Mouse (Mus musculus) kidney, embryonic 14.5 days (tissue): ENCODE data around the gene Gk. TPM values are rescaled to one million over a fixed set of nuclear protein-coding genes. Genes with fewer than 3 reads are reported as not detected.

ENCODE experiments used
- ATAC-seq: fragments of 200-750 bp; cut with Nextera tagmentation; 2 replicates; pipeline ENCODE4 v1.8.0; 2017; ENCODE audit warnings: moderate number of reproducible peaks, mild to moderate bottlenecking, moderate TSS enrichment, moderate library complexity; ENCODE audit not compliant: low FRiP score, low TSS enrichment
- H3K27ac ChIP-seq: fragments of 300-500 bp; sonication (generic); 2 replicates; pipeline ENCODE4 v1.5.1; 2014; ENCODE audit warnings: low read depth, mild to moderate bottlenecking, low read length, moderate library complexity, mixed read lengths
- H3K27me3 ChIP-seq: fragments of 300-500 bp; sonication (generic); 2 replicates; pipeline ENCODE4 v1.6.1; 2014; ENCODE audit warnings: mild to moderate bottlenecking, low read length; ENCODE audit not compliant: control insufficient read depth, insufficient read depth
- H3K36me3 ChIP-seq: fragments of 300-500 bp; sonication (generic); 2 replicates; pipeline ENCODE4 v1.6.1; 2014; ENCODE audit warnings: low read length, mixed read lengths; ENCODE audit not compliant: control insufficient read depth, insufficient read depth
- H3K4me1 ChIP-seq: fragments of 300-500 bp; sonication (generic); 2 replicates; pipeline ENCODE4 v1.6.1; 2014; ENCODE audit warnings: low read length, mixed read lengths; ENCODE audit not compliant: control insufficient read depth, insufficient read depth
- H3K4me2 ChIP-seq: fragments of 300-500 bp; sonication (generic); replicated peaks from 2 replicates; pipeline ENCODE4 v1.6.1; 2014; ENCODE audit warnings: low read depth, mild to moderate bottlenecking, low read length
- H3K4me3 ChIP-seq: fragments of 300-500 bp; sonication (generic); 2 replicates; pipeline ENCODE4 v1.5.1; 2014; ENCODE audit warnings: mild to moderate bottlenecking, low read length
- H3K9ac ChIP-seq: fragments of 300-500 bp; sonication (generic); 2 replicates; pipeline ENCODE4 v1.6.1; 2014; ENCODE audit warnings: low read depth, mild to moderate bottlenecking, low read length, moderate library complexity
- H3K9me3 ChIP-seq: fragments of 300-500 bp; sonication (generic); 2 replicates; pipeline ENCODE4 v1.6.1; 2016; ENCODE audit warnings: low read length; ENCODE audit not compliant: control insufficient read depth
- WGBS: fragments of 180-500 bp; shearing (Covaris S2); extraction: QIAGEN DNeasy Blood & Tissue Kit; methylation state at CpG from one replicate; pipeline ENCODE4 v1.1.7; 2014; 5-methylcytosine and 5-hydroxymethylcytosine counted together
- polyA plus RNA-seq: library from polyadenylated mRNA; unstranded; fragments of >200 nt; fragmentation: Nextera tagmentation; extraction: Ambion mirVana; gene quantifications from 2 replicates; pipeline ENCODE4 v1.2.1, GENCODE M21; 2014

The Gk gene
- polyA plus RNA-seq = 11.0 and 24.1 TPM in 2 replicates

DNA sequence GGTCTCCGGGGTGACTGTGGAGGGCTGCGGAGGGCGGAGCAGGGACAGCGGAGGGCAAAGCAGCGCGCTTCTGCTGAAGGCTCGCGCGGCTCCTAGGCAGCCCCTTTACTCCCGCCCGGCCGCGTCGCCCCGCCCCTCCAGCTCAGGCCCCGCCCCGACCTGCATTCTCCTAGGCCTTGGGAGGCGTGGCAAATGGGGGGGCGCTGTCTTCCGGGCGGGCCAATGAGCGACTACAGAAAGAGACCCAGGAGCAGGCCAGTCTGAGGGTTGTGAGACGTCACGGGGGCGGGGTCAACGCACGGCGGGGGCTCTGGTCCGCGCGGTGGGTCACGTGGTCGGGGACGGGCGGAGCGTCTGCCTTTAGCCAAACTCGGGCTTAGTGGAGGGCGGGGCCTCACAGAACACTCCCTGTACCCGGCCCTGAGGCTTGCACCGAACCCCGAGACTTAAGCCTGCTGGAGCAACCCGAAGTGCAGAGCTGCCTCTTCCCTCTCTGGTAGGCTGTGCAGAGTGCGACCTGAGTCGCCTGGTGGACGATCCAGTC is at the start of gene Gk:
Gene Gk (minus strand): TSS at position 276 of the 544 bp plus-strand sequence.
- 26% methylated on average over 31 of the region's 45 CpGs for WGBS
- H3K9ac ChIP-seq = peak within 1 kb of the TSS; percentile 63
- H3K27me3 ChIP-seq = no peaks in the 10 kb centered on the region
- H3K4me2 ChIP-seq = peak within 1 kb of the TSS; percentile 54
- no peaks in the 10 kb centered on the region for H3K36me3 ChIP-seq
- H3K27ac ChIP-seq = peak within 1 kb of the TSS; percentile 83
- peak within 1 kb of the TSS; percentile 48 for H3K4me3 ChIP-seq
- H3K9me3 ChIP-seq = no peaks in the 10 kb centered on the region
- no peaks in the 10 kb centered on the region for H3K4me1 ChIP-seq
- ATAC-seq = peak; percentile 99

DNA sequence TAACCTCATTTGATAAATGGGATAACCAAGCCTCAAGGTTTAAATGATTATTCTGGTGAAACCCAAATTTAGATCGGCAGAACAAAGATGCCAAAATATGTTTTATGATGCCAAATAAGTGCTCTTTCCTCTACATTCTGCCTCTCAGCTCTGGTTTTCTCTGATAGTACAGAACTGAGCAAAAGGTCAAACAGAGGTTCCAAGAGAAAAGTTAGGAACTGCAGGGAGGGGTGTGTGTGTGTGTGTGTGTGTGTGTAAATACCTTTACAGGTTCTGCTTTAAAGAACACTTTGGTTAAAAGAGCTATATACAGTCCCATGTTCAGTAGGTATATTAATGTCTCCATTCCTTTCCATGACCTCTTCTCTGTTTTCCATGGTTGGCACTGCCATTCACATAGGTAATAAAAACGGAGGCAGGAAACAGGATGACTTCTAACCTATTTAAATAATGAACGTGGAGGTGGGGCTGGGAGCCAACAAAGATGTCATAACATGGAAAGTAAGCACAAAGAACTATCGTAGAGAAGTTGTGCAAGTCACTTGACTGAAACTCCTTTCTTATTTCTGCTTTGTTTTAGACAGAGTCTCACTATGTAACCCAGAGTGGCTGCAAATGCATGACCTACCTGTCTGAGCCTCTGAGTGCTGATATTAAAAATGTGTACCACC is 28.2 kb upstream of the Gk start:
- H3K36me3 ChIP-seq = no peaks in the 10 kb centered on the region
- no peak overlapping the region for H3K4me3 ChIP-seq
- WGBS = 69% methylated on average over 4 of the region's 4 CpGs
- H3K27me3 ChIP-seq = no peaks in the 10 kb centered on the region
- no peak for ATAC-seq
- no peaks in the 10 kb centered on the region for H3K4me1 ChIP-seq
- no peaks in the 10 kb centered on the region for H3K9me3 ChIP-seq
- H3K4me2 ChIP-seq = no peak overlapping the region
- H3K27ac ChIP-seq = no peak overlapping the region
- H3K9ac ChIP-seq = no peak overlapping the region

DNA sequence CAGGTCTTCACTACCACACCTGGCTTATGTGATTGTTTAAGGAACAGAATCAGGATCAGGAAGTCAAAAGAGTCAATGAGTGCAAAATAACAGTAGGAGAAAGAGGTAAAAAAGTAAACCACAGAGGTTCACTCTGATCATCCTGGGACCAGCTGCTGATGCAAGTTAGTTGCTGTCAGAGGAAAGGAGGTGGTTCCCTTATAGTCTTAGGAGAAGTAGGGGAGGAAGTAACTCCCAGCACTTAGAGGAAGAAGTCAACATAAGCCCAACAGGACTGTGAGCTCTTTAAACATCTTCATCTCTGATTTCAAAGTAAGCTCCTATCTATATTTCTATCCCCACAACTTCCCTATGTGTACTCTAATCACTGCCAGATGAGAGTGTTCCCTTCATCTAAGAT is 26.4 kb upstream of the Gk start:
- no peak overlapping the region for H3K9ac ChIP-seq
- no peaks in the 10 kb centered on the region for H3K9me3 ChIP-seq
- no peak for ATAC-seq
- H3K4me2 ChIP-seq = no peak overlapping the region
- no peaks in the 10 kb centered on the region for H3K27me3 ChIP-seq
- no peaks in the 10 kb centered on the region for H3K36me3 ChIP-seq
- H3K4me1 ChIP-seq = no peaks in the 10 kb centered on the region
- no peak overlapping the region for H3K27ac ChIP-seq
- no peak overlapping the region for H3K4me3 ChIP-seq

DNA sequence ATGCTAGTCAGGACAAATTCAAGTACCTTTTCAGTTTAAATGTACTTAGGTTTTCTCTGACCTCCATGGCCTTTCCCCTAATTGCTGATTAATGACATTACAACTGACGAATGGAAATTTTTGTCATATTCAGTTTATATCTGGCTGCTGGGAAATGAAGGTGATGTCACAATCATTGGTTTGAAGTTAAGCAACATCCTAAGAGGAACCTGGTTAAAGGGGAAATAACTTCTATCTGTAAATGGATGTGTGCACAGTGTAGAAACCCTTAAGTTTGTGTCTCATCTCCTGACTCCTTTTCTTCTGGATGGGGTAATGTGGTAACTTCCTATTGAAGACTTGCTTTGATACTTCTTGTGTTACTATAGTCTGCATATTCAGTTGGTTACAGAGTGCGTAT is 20.8 kb upstream of the Gk start:
- Histone ChIP-seq H3K4me3 (no peak overlapping the region), H3K36me3 (no peaks in the 10 kb centered on the region), H3K4me1 (no peaks in the 10 kb centered on the region), H3K4me2 (no peak overlapping the region), H3K9me3 (no peaks in the 10 kb centered on the region), H3K9ac (no peak overlapping the region), H3K27me3 (no peaks in the 10 kb centered on the region), H3K27ac (no peak overlapping the region)
- ATAC-seq = no peak
- WGBS = 91% methylated on average over 2 of the region's 2 CpGs

DNA sequence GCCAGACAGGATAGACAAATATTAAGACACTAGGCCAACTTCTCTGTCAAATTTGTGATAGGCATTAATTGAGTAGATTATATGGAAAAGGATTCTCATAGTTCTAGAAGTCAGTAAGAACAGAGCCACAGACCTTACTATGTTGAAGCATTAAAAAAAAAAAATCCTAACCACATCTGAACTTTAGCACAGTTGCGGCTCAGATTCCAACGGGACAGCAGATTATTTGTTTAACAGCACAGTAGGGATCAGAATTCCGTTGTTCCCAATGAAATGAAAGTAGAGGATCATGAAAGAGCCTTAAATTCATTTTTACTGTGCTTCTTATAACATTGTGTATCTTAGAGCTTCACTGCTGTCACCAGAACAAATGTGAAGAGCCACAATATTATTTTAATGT is 1.7 kb upstream of the Gk start:
- no peak overlapping the region for H3K4me3 ChIP-seq
- H3K36me3 ChIP-seq = no peaks in the 10 kb centered on the region
- no peaks in the 10 kb centered on the region for H3K9me3 ChIP-seq
- ATAC-seq = no peak
- no peak overlapping the region for H3K27ac ChIP-seq
- no peaks in the 10 kb centered on the region for H3K4me1 ChIP-seq
- 77% methylated on average over 3 of the region's 3 CpGs for WGBS
- H3K4me2 ChIP-seq = no peak overlapping the region
- no peak overlapping the region for H3K9ac ChIP-seq
- H3K27me3 ChIP-seq = no peaks in the 10 kb centered on the region

DNA sequence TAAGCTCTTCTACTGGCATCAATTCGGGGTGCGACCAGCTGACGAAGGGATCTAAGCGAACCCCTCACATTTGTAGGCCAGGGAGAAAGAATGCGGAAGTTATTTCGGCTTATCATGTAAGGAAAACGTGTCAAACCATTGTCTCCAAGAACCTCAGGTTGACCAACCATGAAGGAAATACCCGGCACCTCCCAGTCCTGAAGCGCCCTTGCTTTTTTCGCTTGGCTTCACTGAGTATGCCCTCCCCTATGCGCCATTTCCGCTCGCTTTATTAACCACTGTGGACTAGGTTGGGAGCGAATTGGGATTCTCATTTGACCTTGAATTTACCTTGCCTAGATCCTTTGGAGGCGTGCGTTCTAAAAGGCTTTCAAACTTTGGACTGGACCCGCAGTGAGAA is 522 bp upstream of the Gk start:
- Histone ChIP-seq H3K27ac (peak overlapping the region; percentile 83), H3K27me3 (no peaks in the 10 kb centered on the region), H3K9me3 (no peaks in the 10 kb centered on the region), H3K9ac (peak overlapping the region; percentile 63; the same call in 1 of the 2 replicates), H3K4me1 (no peaks in the 10 kb centered on the region), H3K4me3 (peak overlapping the region; percentile 48), H3K4me2 (peak overlapping the region; percentile 38), H3K36me3 (no peaks in the 10 kb centered on the region)
- peak; percentile 68 for ATAC-seq
- 30% methylated on average over 17 of the region's 17 CpGs for WGBS

DNA sequence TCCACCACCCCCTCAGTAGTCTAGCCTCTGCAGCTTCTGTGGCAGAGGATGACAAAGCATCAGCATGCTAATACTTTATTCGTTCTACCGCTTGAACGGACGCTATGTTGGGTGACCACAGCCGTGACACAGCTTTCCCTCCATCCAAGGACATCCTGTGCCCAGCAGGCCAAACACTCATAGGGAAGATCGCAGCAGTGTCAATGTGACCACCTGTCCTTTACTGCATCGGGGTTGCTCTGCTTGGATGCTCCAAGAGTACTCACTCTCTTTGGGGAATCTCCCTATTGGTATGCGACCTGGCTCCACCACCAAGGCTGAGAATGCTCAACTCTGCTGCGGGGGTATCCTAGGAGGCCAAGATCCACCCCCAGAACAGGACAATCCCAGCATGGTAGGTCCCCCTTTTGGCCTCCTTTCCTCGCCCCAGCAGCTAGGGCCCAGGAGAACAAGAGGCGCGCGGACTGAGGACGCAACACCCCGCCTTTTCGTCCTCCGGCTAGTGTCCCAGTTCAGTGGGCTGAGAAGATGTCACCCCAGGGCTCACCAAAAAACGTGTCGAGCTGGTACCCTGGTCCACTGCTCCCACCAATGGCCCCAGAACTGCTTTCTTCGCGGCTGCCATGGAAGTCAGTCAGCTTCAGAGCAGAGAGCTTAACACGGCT is 608 bp downstream of the Gk start:
- H3K4me2 ChIP-seq = peak overlapping the region; percentile 54
- no peaks in the 10 kb centered on the region for H3K4me1 ChIP-seq
- no peaks in the 10 kb centered on the region for H3K36me3 ChIP-seq
- peak overlapping the region; percentile 47 for H3K4me3 ChIP-seq
- 36% methylated on average over 22 of the region's 22 CpGs for WGBS
- H3K9ac ChIP-seq = peak overlapping the region; percentile 53
- no peaks in the 10 kb centered on the region for H3K27me3 ChIP-seq
- H3K27ac ChIP-seq = 0 out of 2 replicates have a peak overlapping the region, but pooled peaks have one; percentile 37
- ATAC-seq = no peak; the same call in 1 of the 2 replicates
- H3K9me3 ChIP-seq = no peaks in the 10 kb centered on the region

DNA sequence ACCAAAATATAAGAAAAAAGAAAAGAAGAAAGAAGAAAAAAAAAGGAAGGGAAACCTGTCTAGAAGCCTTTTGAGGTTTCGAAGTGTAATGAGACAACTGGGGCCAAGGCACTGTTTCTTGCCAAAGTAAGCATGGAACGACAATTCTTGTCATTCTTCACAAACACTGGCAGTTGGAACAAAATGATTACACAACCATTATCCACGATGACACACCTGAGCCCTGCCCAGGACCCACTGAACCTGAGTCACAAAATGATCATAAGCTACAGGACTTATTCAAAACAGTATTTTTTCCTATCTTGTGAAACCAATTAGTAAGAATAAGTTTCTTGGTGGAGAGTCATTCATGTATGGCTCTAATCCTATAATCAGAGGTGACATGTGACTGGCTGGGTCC is 5.3 kb downstream of the Gk start:
- no peaks in the 10 kb centered on the region for H3K36me3 ChIP-seq
- no peaks in the 10 kb centered on the region for H3K27me3 ChIP-seq
- no peak for ATAC-seq
- H3K4me3 ChIP-seq = no peak overlapping the region
- no peak overlapping the region for H3K27ac ChIP-seq
- H3K4me1 ChIP-seq = no peaks in the 10 kb centered on the region
- H3K9ac ChIP-seq = no peak overlapping the region
- WGBS = 85% methylated on average over 3 of the region's 3 CpGs
- H3K9me3 ChIP-seq = no peaks in the 10 kb centered on the region
- H3K4me2 ChIP-seq = no peak overlapping the region

DNA sequence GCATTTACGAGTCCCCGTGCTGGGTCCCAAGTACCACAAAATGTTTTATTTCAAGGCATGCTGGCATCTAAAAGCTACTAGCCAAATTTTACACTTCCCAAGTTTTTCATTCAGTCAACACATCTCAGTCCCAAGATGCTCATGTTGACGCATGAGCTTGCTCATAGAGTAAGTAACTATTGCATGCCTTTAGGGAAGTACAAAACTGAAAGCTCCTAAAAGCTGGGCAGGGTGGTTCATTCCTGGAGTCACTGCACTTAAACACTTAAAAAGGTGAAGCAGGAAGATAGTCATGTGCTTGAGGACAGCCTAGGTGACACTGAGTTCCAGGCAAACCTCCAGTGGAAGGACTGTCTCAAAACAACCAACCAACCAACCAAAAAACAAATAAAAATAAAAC is 5.9 kb downstream of the Gk start:
- no peak overlapping the region for H3K27ac ChIP-seq
- ATAC-seq = no peak
- 91% methylated on average over 3 of the region's 3 CpGs for WGBS
- H3K36me3 ChIP-seq = no peaks in the 10 kb centered on the region
- no peaks in the 10 kb centered on the region for H3K27me3 ChIP-seq
- H3K4me3 ChIP-seq = no peak overlapping the region
- H3K9ac ChIP-seq = no peak overlapping the region
- H3K4me2 ChIP-seq = no peak overlapping the region
- no peaks in the 10 kb centered on the region for H3K9me3 ChIP-seq
- H3K4me1 ChIP-seq = no peaks in the 10 kb centered on the region
